Mouse (Mus musculus) heart, embryonic 11.5 days (tissue): ENCODE measurements around the gene Pced1b. TPM values are rescaled to one million over a fixed set of nuclear protein-coding genes. Genes with fewer than 3 reads are reported as not detected.

ENCODE experiments used
- ATAC-seq: fragments of 200-750 bp; cut with Nextera tagmentation; replicated peaks from 2 replicates; pipeline ENCODE4 v1.8.0; 2017; ENCODE audit warnings: moderate library complexity; ENCODE audit not compliant: insufficient number of reproducible peaks, low FRiP score, low TSS enrichment
- H3K27ac ChIP-seq: fragments of 300-500 bp; sonication (generic); 2 replicates; pipeline ENCODE4 v1.5.1; 2014; ENCODE audit warnings: mild to moderate bottlenecking, low read depth, low read length
- H3K27me3 ChIP-seq: fragments of 300-500 bp; sonication (generic); 2 replicates; pipeline ENCODE4 v1.6.1; 2014; ENCODE audit warnings: mild to moderate bottlenecking, low read length, mixed read lengths; ENCODE audit not compliant: control insufficient read depth, insufficient read depth
- H3K36me3 ChIP-seq: fragments of 300-500 bp; sonication (generic); 2 replicates; pipeline ENCODE4 v1.6.1; 2014; ENCODE audit warnings: mild to moderate bottlenecking, low read length, moderate library complexity, mixed read lengths; ENCODE audit not compliant: control insufficient read depth, insufficient read depth
- H3K4me1 ChIP-seq: fragments of 300-500 bp; sonication (generic); 2 replicates; pipeline ENCODE4 v1.6.1; 2014; ENCODE audit warnings: low read length; ENCODE audit not compliant: control insufficient read depth, insufficient read depth
- H3K4me2 ChIP-seq: fragments of 300-500 bp; sonication (generic); 2 replicates; pipeline ENCODE4 v1.6.1; 2014; ENCODE audit warnings: mild to moderate bottlenecking, moderate library complexity
- H3K4me3 ChIP-seq: fragments of 300-500 bp; sonication (generic); 2 replicates; pipeline ENCODE4 v1.5.1; 2014; ENCODE audit warnings: low read depth, low read length
- H3K9ac ChIP-seq: fragments of 300-500 bp; sonication (generic); 2 replicates; pipeline ENCODE4 v1.6.1; 2014; ENCODE audit warnings: mild to moderate bottlenecking, low read depth, low read length, moderate library complexity
- H3K9me3 ChIP-seq: fragments of 300-500 bp; sonication (generic); replicated peaks from 2 replicates; pipeline ENCODE4 v1.6.1; 2016; ENCODE audit warnings: low read length; ENCODE audit not compliant: control insufficient read depth
- WGBS: fragments of 180-500 bp; shearing (Covaris S2); extraction: QIAGEN DNeasy Blood & Tissue Kit; methylation state at CpG from one replicate; pipeline ENCODE4 v1.1.7; 2014; ENCODE audit not compliant: insufficient replicate concordance; 5-methylcytosine and 5-hydroxymethylcytosine counted together
- polyA plus RNA-seq: library from polyadenylated mRNA; unstranded; fragments of >200 nt; fragmentation: Nextera tagmentation; extraction: Ambion mirVana; gene quantifications from 2 replicates; pipeline ENCODE4 v1.2.1, GENCODE M21; 2014

Gene Pced1b
- polyA plus RNA-seq, 1 experiment from 2014 or later, result 3.4 TPM

DNA sequence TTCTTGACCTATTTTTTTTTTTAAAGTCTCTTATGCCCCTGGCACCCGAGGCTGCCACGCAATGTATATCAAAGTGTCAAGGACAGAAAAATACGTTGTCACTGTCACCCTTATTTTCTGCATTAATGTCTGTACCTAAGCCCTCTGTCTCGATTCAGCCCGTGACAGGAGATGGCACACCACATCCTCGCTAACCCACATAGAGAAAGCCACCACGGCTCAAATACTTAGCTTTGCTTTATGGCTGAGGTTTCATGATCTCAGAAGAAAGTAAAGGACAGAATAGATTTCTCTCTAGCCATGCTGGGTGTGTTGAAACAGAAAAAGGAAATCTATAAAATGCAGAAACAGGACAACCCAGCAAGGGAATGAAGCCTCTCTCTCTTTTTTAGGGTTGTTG is 64.3 kb downstream of the Pced1b start:
- no peak overlapping the region for H3K9ac ChIP-seq
- no peaks in the 10 kb centered on the region for H3K36me3 ChIP-seq
- no peaks in the 10 kb centered on the region for H3K27me3 ChIP-seq
- no peaks in the 10 kb centered on the region for H3K4me1 ChIP-seq
- no peak for ATAC-seq
- 78% methylated on average over 7 of the region's 7 CpGs for WGBS
- H3K4me3 ChIP-seq, result no peak overlapping the region
- no peak overlapping the region for H3K27ac ChIP-seq
- H3K4me2 ChIP-seq, result no peak overlapping the region
- H3K9me3 ChIP-seq, result no peaks in the 10 kb centered on the region

- Histone ChIP-seq H3K4me2 (no peak overlapping the region), H3K27me3 (no peaks in the 10 kb centered on the region), H3K9me3 (no peaks in the 10 kb centered on the region), H3K36me3 (no peaks in the 10 kb centered on the region), H3K27ac (no peak overlapping the region), H3K4me1 (no peaks in the 10 kb centered on the region), H3K4me3 (no peak overlapping the region), H3K9ac (no peak overlapping the region)
- no peak for ATAC-seq
- WGBS, result 78% methylated on average over 8 of the region's 8 CpGs
These were observed 65.0 kb downstream of the Pced1b start for GRCm38 (mm10) chr15:97311937-97312336.

DNA sequence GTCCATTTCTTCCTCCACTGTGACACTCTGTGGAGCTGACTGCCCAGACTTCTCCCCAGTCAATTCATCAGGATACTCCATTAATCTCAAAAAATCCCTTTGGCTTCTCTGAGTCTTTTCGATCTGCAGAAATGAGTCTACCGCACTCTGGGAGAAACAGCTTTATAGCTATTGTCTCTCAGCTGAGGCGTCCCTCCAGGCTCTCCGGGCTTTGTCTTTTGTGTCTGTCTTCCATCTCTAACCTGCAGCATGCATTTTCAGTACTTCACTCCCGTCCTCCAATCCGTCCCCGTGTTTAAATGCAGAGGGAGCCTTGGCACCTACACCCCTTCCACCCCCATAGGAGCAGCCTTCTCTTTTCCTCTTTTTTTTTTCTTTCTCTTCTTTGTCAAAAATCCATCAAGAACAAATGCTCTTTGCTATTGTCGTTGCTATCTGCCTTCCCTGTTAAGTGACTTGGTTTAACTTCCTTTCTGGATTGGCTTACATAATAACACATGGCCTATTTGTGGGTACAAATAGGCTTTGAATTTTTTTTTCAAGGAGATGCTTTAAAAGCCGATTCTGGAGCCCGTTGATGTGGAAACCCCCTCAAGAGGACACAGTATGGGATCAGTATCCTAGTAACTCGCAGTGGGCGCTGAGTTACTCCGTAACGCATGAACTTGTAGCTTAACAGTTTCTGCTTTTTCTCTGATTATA is 68.0 kb downstream of the Pced1b start:
- H3K27ac ChIP-seq, result no peak overlapping the region
- H3K36me3 ChIP-seq, result no peaks in the 10 kb centered on the region
- H3K4me2 ChIP-seq, result no peak overlapping the region
- no peak overlapping the region for H3K4me3 ChIP-seq
- no peak overlapping the region for H3K9ac ChIP-seq
- H3K9me3 ChIP-seq, result no peaks in the 10 kb centered on the region
- 86% methylated on average over 14 of the region's 14 CpGs for WGBS
- no peaks in the 10 kb centered on the region for H3K27me3 ChIP-seq
- no peak for ATAC-seq
- H3K4me1 ChIP-seq, result no peaks in the 10 kb centered on the region

GRCm38 (mm10) chr15:97315422-97315757 is 68.5 kb downstream of the Pced1b start:
- no peaks in the 10 kb centered on the region for H3K9me3 ChIP-seq
- no peak overlapping the region for H3K27ac ChIP-seq
- no peaks in the 10 kb centered on the region for H3K36me3 ChIP-seq
- no peaks in the 10 kb centered on the region for H3K4me1 ChIP-seq
- no peak overlapping the region for H3K9ac ChIP-seq
- H3K4me3 ChIP-seq, result no peak overlapping the region
- ATAC-seq, result no peak
- 61% methylated on average over 9 of the region's 9 CpGs for WGBS
- no peaks in the 10 kb centered on the region for H3K27me3 ChIP-seq
- no peak overlapping the region for H3K4me2 ChIP-seq

DNA sequence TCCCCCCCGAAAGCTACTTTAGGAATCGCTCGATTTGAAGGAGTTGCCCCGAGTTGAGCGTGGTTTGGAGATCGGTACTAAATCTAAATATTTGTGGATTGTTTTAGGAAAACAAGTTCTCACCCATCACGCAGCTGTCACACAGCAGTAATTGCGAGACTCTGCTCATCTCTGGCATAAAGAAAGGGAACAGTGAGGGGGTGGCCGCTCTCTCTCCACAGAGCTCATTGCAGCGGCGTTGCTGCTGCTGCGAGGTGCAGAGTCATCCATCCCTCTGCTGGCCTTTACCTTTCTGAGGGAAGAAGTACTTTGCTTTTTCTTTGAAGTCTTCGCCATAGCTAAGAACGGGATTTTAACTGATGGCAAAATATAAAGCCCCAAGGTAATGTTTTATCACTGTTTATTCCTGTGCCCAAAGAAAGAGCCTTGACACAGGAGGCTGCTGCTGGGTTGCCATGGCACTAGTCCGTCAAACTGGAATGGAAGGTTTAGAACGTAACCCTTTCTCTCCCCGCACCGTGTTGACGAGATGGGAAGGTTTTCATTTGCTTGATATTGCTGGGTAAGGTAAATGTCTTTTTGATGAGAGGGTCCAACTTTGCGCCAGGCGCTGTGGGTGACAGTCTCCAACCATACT is 71.6 kb downstream of the Pced1b start:
- no peak overlapping the region for H3K9ac ChIP-seq
- no peaks in the 10 kb centered on the region for H3K9me3 ChIP-seq
- H3K4me2 ChIP-seq, result no peak overlapping the region
- no peaks in the 10 kb centered on the region for H3K36me3 ChIP-seq
- no peaks in the 10 kb centered on the region for H3K4me1 ChIP-seq
- no peak for ATAC-seq
- H3K27me3 ChIP-seq, result no peaks in the 10 kb centered on the region
- no peak overlapping the region for H3K27ac ChIP-seq
- no peak overlapping the region for H3K4me3 ChIP-seq
- WGBS, result 85% methylated on average over 21 of the region's 21 CpGs

DNA sequence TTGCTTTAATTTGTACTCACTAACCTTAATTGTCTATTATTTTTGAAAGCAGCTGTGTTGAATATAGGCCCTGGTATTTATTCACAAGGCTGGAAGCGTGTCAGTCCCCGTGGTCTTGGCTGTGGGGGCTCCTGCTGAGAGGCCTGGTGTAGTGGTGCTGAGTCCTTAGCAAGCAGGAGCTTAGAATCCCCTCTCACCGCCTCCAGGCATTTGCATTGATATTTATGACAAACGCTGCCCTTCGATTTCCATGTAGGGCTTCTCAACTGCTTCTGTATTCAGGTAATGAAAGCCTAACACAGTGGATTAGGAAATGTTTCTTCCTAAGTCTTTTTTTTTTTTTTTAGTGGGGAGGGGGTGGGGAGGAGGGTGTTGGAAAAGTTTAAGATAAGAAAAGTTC is 75.9 kb downstream of the Pced1b start:
- H3K4me2 ChIP-seq, result no peak overlapping the region
- 69% methylated on average over 5 of the region's 5 CpGs for WGBS

GRCm38 (mm10) chr15:97323466-97323865 is 76.6 kb downstream of the Pced1b start:
- H3K9me3 ChIP-seq, result no peaks in the 10 kb centered on the region
- H3K4me3 ChIP-seq, result no peak overlapping the region
- peak overlapping the region; percentile 40 for H3K4me2 ChIP-seq
- 54% methylated on average over 24 of the region's 24 CpGs for WGBS
- no peaks in the 10 kb centered on the region for H3K4me1 ChIP-seq
- no peak overlapping the region for H3K9ac ChIP-seq
- H3K27ac ChIP-seq, result no peak overlapping the region
- no peaks in the 10 kb centered on the region for H3K27me3 ChIP-seq
- no peaks in the 10 kb centered on the region for H3K36me3 ChIP-seq
- no peak for ATAC-seq

More for the DNA sequence above, 75.9 kb downstream of the Pced1b start:
- no peak overlapping the region for H3K9ac ChIP-seq
- H3K9me3 ChIP-seq, result no peaks in the 10 kb centered on the region
- no peaks in the 10 kb centered on the region for H3K36me3 ChIP-seq
- H3K4me1 ChIP-seq, result no peaks in the 10 kb centered on the region
- no peak for ATAC-seq
- H3K27ac ChIP-seq, result no peak overlapping the region
- no peaks in the 10 kb centered on the region for H3K27me3 ChIP-seq
- H3K4me3 ChIP-seq, result no peak overlapping the region

DNA sequence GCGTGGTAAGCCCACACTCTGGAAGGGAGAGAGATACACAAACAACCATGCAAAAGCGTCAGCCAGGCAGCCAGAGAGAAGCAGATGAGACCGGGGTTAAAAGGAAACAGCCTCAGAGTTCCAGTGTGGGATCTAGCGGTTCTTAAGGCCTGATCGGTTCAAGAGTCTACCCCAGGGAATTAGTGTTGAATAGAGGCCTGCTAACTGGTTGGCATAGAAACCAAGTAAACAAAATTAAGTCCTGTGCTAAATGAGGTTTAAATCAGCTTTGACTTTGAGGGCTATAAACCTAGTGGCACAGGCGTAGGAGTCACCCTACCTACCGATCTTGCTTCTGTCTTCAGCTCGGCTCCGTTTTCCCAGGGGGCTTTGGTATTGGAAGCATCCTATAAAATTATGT is 77.4 kb downstream of the Pced1b start:
- WGBS, result 71% methylated on average over 9 of the region's 9 CpGs
- Histone ChIP-seq H3K4me1 (no peaks in the 10 kb centered on the region), H3K4me3 (no peak overlapping the region), H3K9me3 (no peaks in the 10 kb centered on the region), H3K4me2 (no peak overlapping the region), H3K36me3 (no peaks in the 10 kb centered on the region), H3K27me3 (no peaks in the 10 kb centered on the region), H3K9ac (no peak overlapping the region), H3K27ac (no peak overlapping the region)
- no peak for ATAC-seq

DNA sequence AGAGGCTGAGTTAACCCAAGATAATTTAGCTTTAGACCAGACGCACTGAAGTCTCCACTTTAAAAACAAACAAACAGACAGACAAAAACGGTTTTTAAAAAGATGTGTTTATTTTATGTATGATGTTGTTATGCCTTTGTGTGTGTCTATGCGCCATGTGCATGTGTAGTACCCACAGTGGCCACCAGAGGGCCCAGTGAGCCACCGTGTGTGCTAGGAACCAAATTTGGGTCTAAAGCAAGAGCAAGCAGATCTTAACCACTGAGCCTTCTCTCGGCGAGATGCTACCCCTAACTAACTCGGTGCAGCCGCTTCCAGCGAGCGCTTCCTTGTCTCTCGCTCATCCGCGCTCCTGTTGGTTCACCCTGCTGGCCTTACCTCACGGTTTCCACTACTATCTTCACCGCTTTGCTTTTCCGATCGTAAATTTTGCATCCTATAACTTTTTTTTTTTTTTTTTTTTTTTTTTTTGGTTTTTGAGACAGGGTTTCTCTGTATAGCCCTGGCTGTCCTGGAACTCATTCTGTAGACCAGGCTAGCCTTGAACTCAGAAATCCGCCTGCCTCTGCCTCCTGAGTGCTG is 80.7 kb downstream of the Pced1b start:
- H3K27me3 ChIP-seq, result no peaks in the 10 kb centered on the region
- ATAC-seq, result no peak
- no peaks in the 10 kb centered on the region for H3K9me3 ChIP-seq
- no peak overlapping the region for H3K9ac ChIP-seq
- no peak overlapping the region for H3K4me2 ChIP-seq
- 68% methylated on average over 18 of the region's 18 CpGs for WGBS
- H3K4me3 ChIP-seq, result no peak overlapping the region
- H3K27ac ChIP-seq, result no peak overlapping the region
- H3K4me1 ChIP-seq, result no peaks in the 10 kb centered on the region
- no peaks in the 10 kb centered on the region for H3K36me3 ChIP-seq
